Mouse (Mus musculus) liver, embryonic 13.5 days (tissue): ENCODE data around the gene Atox1. TPM values are rescaled to one million over a fixed set of nuclear protein-coding genes. Genes with fewer than 3 reads are reported as not detected.

Source experiments
- ATAC-seq: fragments of 200-750 bp; cut with Nextera tagmentation; 2 replicates; pipeline ENCODE4 v1.8.0; 2017; ENCODE audit warnings: low read depth, mild to moderate bottlenecking, moderate number of reproducible peaks, moderate library complexity
- DNase-seq: peaks from one replicate; pipeline ENCODE4 v3.0.0; 2022
- H3K27ac ChIP-seq: fragments of 300-500 bp; sonication (generic); 2 replicates; pipeline ENCODE4 v1.5.1; 2015; ENCODE audit warnings: moderate library complexity, mild to moderate bottlenecking, inconsistent platforms
- H3K27me3 ChIP-seq: fragments of 300-500 bp; sonication (generic); 2 replicates; pipeline ENCODE4 v1.6.1; 2015; ENCODE audit warnings: mild to moderate bottlenecking, inconsistent platforms
- H3K36me3 ChIP-seq: fragments of 300-500 bp; sonication (generic); 2 replicates; pipeline ENCODE4 v1.6.1; 2015; ENCODE audit warnings: mild to moderate bottlenecking, inconsistent platforms
- H3K4me1 ChIP-seq: fragments of 300-500 bp; sonication (generic); replicated peaks from 2 replicates; pipeline ENCODE4 v1.6.1; 2015; ENCODE audit warnings: inconsistent platforms
- H3K4me2 ChIP-seq: fragments of 300-500 bp; sonication (generic); 2 replicates; pipeline ENCODE4 v1.6.1; 2015; ENCODE audit warnings: inconsistent platforms, mild to moderate bottlenecking, moderate library complexity
- H3K4me3 ChIP-seq: fragments of 300-500 bp; sonication (generic); replicated peaks from 2 replicates; pipeline ENCODE4 v1.5.1; 2015; ENCODE audit warnings: mild to moderate bottlenecking, inconsistent platforms
- H3K9ac ChIP-seq: fragments of 300-500 bp; sonication (generic); 2 replicates; pipeline ENCODE4 v1.6.1; 2015; ENCODE audit warnings: mild to moderate bottlenecking, inconsistent platforms
- H3K9me3 ChIP-seq: fragments of 300-500 bp; sonication (generic); replicated peaks from 2 replicates; pipeline ENCODE4 v1.6.1; 2016; ENCODE audit warnings: inconsistent platforms
- WGBS: fragments of 180-500 bp; shearing (Covaris S2); methylation state at CpG from one replicate; pipeline ENCODE4 v1.1.7; 2015; ENCODE audit not compliant: insufficient replicate concordance; 5-methylcytosine and 5-hydroxymethylcytosine counted together
- microRNA-seq: library from miRNA; unstranded; fragments of <30 nt; microRNA quantifications from one replicate; pipeline ENCODE4, GENCODE M21; 2016
- polyA plus RNA-seq: library from polyadenylated mRNA; unstranded; fragments of >200 nt; fragmentation: Nextera tagmentation; extraction: Ambion mirVana; gene quantifications from 2 replicates; pipeline ENCODE4 v1.2.1, GENCODE M21; 2015

The Atox1 gene
- polyA plus RNA-seq, 1 experiment from 2014 or later: 205 TPM

GRCm38 (mm10) chr11:55397441-55397840 lies 63.6 kb downstream of the Atox1 start:
- H3K36me3 ChIP-seq: 0 out of 2 replicates have a peak, but pooled peaks cover 5% of the 10 kb centered on the region
- DNase-seq: no peak
- H3K27ac ChIP-seq: no peak overlapping the region

DNA sequence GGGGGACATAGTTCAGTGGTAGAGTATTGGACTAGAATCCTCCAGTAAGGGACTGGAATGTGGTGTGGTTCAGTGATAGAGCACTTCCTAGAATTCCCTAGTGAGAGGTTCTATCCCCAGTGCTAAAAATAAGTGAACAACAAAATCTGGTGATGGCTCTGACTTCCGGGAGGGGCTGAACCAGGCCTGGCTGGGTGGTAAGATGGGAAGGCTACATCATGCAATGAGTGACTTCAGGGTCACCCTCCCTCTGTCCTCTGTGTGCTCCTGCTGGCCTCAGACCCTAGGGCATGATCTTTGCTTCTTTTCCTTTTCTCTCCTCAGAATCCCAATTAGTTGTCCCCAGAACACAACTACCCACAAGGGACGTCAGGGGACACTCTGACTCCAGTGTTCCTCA lies 64.0 kb downstream of the Atox1 start:
- Histone ChIP-seq H3K4me3 (no peak overlapping the region), H3K27me3 (no peaks in the 10 kb centered on the region), H3K9ac (no peak overlapping the region), H3K27ac (no peak overlapping the region), H3K4me1 (no peaks in the 10 kb centered on the region), H3K4me2 (no peak overlapping the region), H3K9me3 (no peaks in the 10 kb centered on the region), H3K36me3 (0 out of 2 replicates have a peak, but pooled peaks cover 4% of the 10 kb centered on the region)
- no peak for DNase-seq
- 69% methylated on average over 2 of the region's 2 CpGs for WGBS
- no peak for ATAC-seq

More at GRCm38 (mm10) chr11:55397441-55397840, 63.6 kb downstream of the Atox1 start:
- Histone ChIP-seq H3K9me3 (no peaks in the 10 kb centered on the region), H3K9ac (no peak overlapping the region), H3K4me2 (no peak overlapping the region), H3K27me3 (no peaks in the 10 kb centered on the region), H3K4me3 (no peak overlapping the region), H3K4me1 (no peaks in the 10 kb centered on the region)
- WGBS: 58% methylated on average over 9 of the region's 9 CpGs
- ATAC-seq: no peak

Small RNA genes lying within 50 kb of the gene (microRNA-seq; reads per million reads assigned to microRNA genes)
- gene Mir7652: 1.2 reads per million

Other genes starting within 250 kb of the Atox1 start
- gene Fat2, start 124.7 kb downstream of the Atox1 start, polyA plus RNA-seq: not detected in 2 replicates
- 150 and 155 TPM in 2 replicates for gene Sparc, start 38.1 kb downstream of the Atox1 start, polyA plus RNA-seq
- 96.5 and 114 TPM in 2 replicates for gene G3bp1, start 8.4 kb upstream of the Atox1 start, polyA plus RNA-seq
- not detected in 2 replicates for gene Glra1, start 147.0 kb upstream of the Atox1 start, polyA plus RNA-seq